Mouse (Mus musculus) left cerebral cortex, adult 8-10 months (tissue): ENCODE data around the gene Obscn. TPM values are rescaled to one million over a fixed set of nuclear protein-coding genes. Genes with fewer than 3 reads are reported as not detected.
A peak's percentile ranks its signal among the peaks of the same experiment; 100 is the strongest.

Experiments
- DNase-seq, 2 experiments: peaks; one replicate each; pipeline ENCODE4 v3.0.0; 2022; ENCODE audit warnings: low spot score in 2 of 2
- total RNA-seq, 4 experiments: library from RNA; stranded (reverse); gene quantifications; 2 replicates each; pipeline ENCODE4 v1.2.4; 2022

Gene Obscn
- total RNA-seq, 4 experiments from 2014 or later: 5.3 to 5.8 (median 5.7) TPM

GRCm38 (mm10) chr11:58984657-58985056 is 151.5 kb downstream of the Obscn start:
- no peak for DNase-seq

- DNase-seq: no peak
Measured at GRCm38 (mm10) chr11:58983691-58984341, 152.4 kb downstream of the Obscn start.

- DNase-seq: no peak
Measured at GRCm38 (mm10) chr11:58982471-58983097, 153.6 kb downstream of the Obscn start.

GRCm38 (mm10) chr11:58981541-58982447 is 154.4 kb downstream of the Obscn start:
- DNase-seq: peak in 1 of 2 experiments; percentile 74

- no peak for DNase-seq
Measured at GRCm38 (mm10) chr11:58980381-58980990, 155.7 kb downstream of the Obscn start.

- no peak for DNase-seq
Measured at GRCm38 (mm10) chr11:58979661-58980060, 156.5 kb downstream of the Obscn start.

- no peak for DNase-seq
Measured at GRCm38 (mm10) chr11:58979183-58979582, 157.0 kb downstream of the Obscn start.

- DNase-seq: no peak
Measured at GRCm38 (mm10) chr11:58978706-58979030, 157.5 kb downstream of the Obscn start.

GRCm38 (mm10) chr11:58978027-58978705 is 158.0 kb downstream of the Obscn start, which contains the start of gene Trim11:
Gene Trim11, plus strand, starts transcription at chr11:58978093.
- DNase-seq: no peak

- DNase-seq: no peak
Measured at GRCm38 (mm10) chr11:58977607-58978026, 158.6 kb downstream of the Obscn start.

- no peak for DNase-seq
Measured at GRCm38 (mm10) chr11:58977150-58977549, 159.1 kb downstream of the Obscn start.

GRCm38 (mm10) chr11:58974414-58974813 is 161.8 kb downstream of the Obscn start:
- DNase-seq: no peak

GRCm38 (mm10) chr11:58971796-58972195 is 164.4 kb downstream of the Obscn start:
- DNase-seq: no peak

GRCm38 (mm10) chr11:58970831-58971530 is 165.2 kb downstream of the Obscn start:
- DNase-seq: no peak

- DNase-seq: no peak
Measured at GRCm38 (mm10) chr11:58969659-58970058, 166.5 kb downstream of the Obscn start.

- no peak for DNase-seq
Measured at GRCm38 (mm10) chr11:58969027-58969426, 167.2 kb downstream of the Obscn start.

- DNase-seq: no peak
Measured at GRCm38 (mm10) chr11:58968551-58968950, 167.7 kb downstream of the Obscn start.

GRCm38 (mm10) chr11:58967346-58967745 is 168.9 kb downstream of the Obscn start:
- no peak for DNase-seq

- no peak for DNase-seq
Measured at GRCm38 (mm10) chr11:58965001-58965760, 171.0 kb downstream of the Obscn start.

GRCm38 (mm10) chr11:58964216-58964615 is 172.0 kb downstream of the Obscn start:
- no peak for DNase-seq
